In the genomic region with DNA sequence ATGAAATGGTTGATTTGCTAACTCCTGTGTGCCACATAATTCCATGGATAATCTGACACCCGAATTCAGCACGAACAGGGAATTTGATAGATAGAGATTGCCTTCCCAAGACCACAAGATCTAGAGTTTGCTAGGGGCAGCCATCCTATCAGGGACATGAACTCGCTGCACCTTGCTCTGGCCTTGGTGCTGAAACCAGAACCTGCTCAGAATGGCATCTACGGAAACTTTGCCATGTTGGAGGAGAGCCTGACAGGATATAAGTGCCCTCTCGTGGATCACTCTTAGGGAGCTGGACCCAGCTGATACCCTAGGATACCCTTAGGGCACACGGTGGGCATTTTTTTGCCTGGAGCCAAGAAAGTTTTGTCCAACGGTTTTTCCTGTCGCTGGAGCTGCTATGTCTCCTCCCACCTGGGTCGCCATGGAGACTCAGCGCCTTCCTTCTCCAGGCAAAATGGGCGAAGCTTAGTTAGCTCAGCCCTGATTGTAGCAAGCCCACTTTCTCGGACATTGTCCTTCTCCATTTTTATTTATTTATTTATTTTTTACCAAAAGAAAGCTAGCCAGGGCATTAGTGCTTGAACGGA, we compare ENCODE assay signal across 11 mouse cellular contexts. TPM values are rescaled to one million over a fixed set of nuclear protein-coding genes. Genes with fewer than 3 reads are reported as not detected.
DNase-seq lines count a peak whose midpoint lies in the region; ATAC-seq and TF ChIP-seq lines count a peak whose summit lies in the region.
"Had no signal": no experiment of that assay in that cellular context is flagged by ENCODE, and none has a peak within 500 bp of the region (broad histone marks: within the 10 kb centered on the region; RNA-seq: fewer than 3 reads in every experiment).

No protein-coding gene starts in this region.

- peak; percentile 20; the same call in 1 of the 2 replicates for TF ChIP-seq CTCF in heart, postnatal 0 days (IDR thresholded peaks at IDR 0.05; ENCODE audit: low read depth)

- no peak overlapping the region for H3K9ac ChIP-seq in heart, postnatal 0 days (replicated peaks; ENCODE audit: low read depth, low read length)
- peak overlapping the region; percentile 34 for H3K9ac ChIP-seq in neural tube, embryonic 15.5 days (replicated peaks)
- H3K9ac ChIP-seq: liver, embryonic 13.5 days; stomach, embryonic 15.5 days had no signal

- intact Hi-C loops in left cerebral cortex, postnatal 36 days (cut with DNase I): loop anchor here (2.0 to 5.0 kb wide), 5 partner anchors 63 to 213 kb away; no protein-coding TSS in a partner anchor

- H3K4me3 ChIP-seq in heart, postnatal 0 days (ENCODE audit: low read depth, low read length): no peak overlapping the region
- H3K4me3 ChIP-seq in neural tube, embryonic 15.5 days (replicated peaks): peak overlapping the region; percentile 60
- H3K4me3 ChIP-seq: erythroblast, embryonic 14.5 days; liver, embryonic 13.5 days; stomach, embryonic 15.5 days had no signal

- H3K27me3 ChIP-seq in heart, postnatal 0 days (ENCODE audit: control insufficient read depth, insufficient read depth, low read length): peaks cover 31% of the 10 kb centered on the region
- peaks cover 12% of the 10 kb centered on the region; the same call in 1 of the 2 replicates for H3K27me3 ChIP-seq in neural tube, embryonic 15.5 days (replicated peaks)

- no peaks in the 10 kb centered on the region for H3K4me1 ChIP-seq in heart, postnatal 0 days (ENCODE audit: control insufficient read depth, insufficient read depth)
- H3K4me1 ChIP-seq in neural tube, embryonic 15.5 days: peaks cover 60% of the 10 kb centered on the region
- H3K4me1 ChIP-seq: liver, embryonic 13.5 days; stomach, embryonic 15.5 days had no signal

- H3K9me3 ChIP-seq in heart, postnatal 0 days (replicated peaks; ENCODE audit: control insufficient read depth, low read length): no peaks in the 10 kb centered on the region
- H3K9me3 ChIP-seq in neural tube, embryonic 15.5 days (replicated peaks): no peaks in the 10 kb centered on the region
- H3K9me3 ChIP-seq: liver, embryonic 13.5 days; stomach, embryonic 15.5 days had no signal

- no peak overlapping the region for H3K4me2 ChIP-seq in heart, postnatal 0 days (ENCODE audit: low read depth, low read length)
- H3K4me2 ChIP-seq in neural tube, embryonic 15.5 days: peak overlapping the region; percentile 71
- H3K4me2 ChIP-seq: liver, embryonic 13.5 days; stomach, embryonic 15.5 days had no signal

- TF ChIP-seq EP300 in heart, postnatal 0 days (IDR thresholded peaks at IDR 0.05; ENCODE audit: low read depth): no peak

- WGBS in heart, postnatal 0 days: 18% methylated on average over 13 of the region's 13 CpGs
- WGBS in neural tube, embryonic 15.5 days: 10% methylated on average over 13 of the region's 13 CpGs

- peak; percentile 17 to 60 for DNase-seq in adrenal gland, adult (ENCODE audit: inconsistent age in 2 of 2, low spot score in 1 of 2)
- DNase-seq in adrenal gland, adult 18-20 months (ENCODE audit: low spot score in 2 of 2): no peak
- peak; percentile 42 for DNase-seq in 3T3-L1 (ENCODE audit: low read depth, low spot score)
- peak; percentile 42 for DNase-seq in cerebellum, adult 9-10 months
- DNase-seq in heart, postnatal 0 days (ENCODE audit: low spot score): peak; percentile 49
- DNase-seq in left cerebral cortex, postnatal 36 days (ENCODE audit: low spot score in 2 of 2): peak; percentile 53 to 65
- DNase-seq in urinary bladder, postnatal 25 days (ENCODE audit: low spot score): no peak
- DNase-seq: liver, embryonic 13.5 days had no signal

- no peaks in the 10 kb centered on the region for H3K36me3 ChIP-seq in heart, postnatal 0 days (replicated peaks; ENCODE audit: control insufficient read depth, insufficient read depth, low read length)
- no peaks in the 10 kb centered on the region for H3K36me3 ChIP-seq in neural tube, embryonic 15.5 days
- H3K36me3 ChIP-seq: liver, embryonic 13.5 days; stomach, embryonic 15.5 days had no signal

- H3K27ac ChIP-seq in heart, postnatal 0 days (ENCODE audit: low read depth): no peak overlapping the region
- H3K27ac ChIP-seq in neural tube, embryonic 15.5 days (replicated peaks): no peak overlapping the region
- H3K27ac ChIP-seq: liver, embryonic 13.5 days; stomach, embryonic 15.5 days had no signal

- no peak for ATAC-seq in heart, postnatal 0 days (ENCODE audit: insufficient read depth, low read depth)
- no peak for ATAC-seq in neural tube, embryonic 15.5 days (ENCODE audit: low FRiP score)

RNA-seq across cellular contexts. Expression of a gene that starts 1.9 kb away (rescaled TPM):
- total RNA-seq in adrenal gland, adult 18-20 months (2021): 1 to 10 TPM in 1 of 2 experiments, under 1 TPM in 1; 0.93 to 1.2 TPM
- total RNA-seq in heart, postnatal 0 days (2014; rRNA removed; ENCODE audit: low replicate concordance): not detected in 2 replicates
- not detected in 2 replicates for polyA plus RNA-seq in heart, postnatal 0 days (2015; fragmentation: Nextera tagmentation; extraction: Ambion mirVana)
- 100 to 1,000 TPM in 1 of 2 experiments, 10 to 100 TPM in 1; 77.0 to 103 TPM for total RNA-seq in left cerebral cortex, postnatal 36 days (2021)
- 4.1 and 5.9 TPM in 2 replicates for polyA plus RNA-seq in neural tube, embryonic 15.5 days (2015; fragmentation: Nextera tagmentation; extraction: Ambion mirVana)
- polyA plus RNA-seq: liver, embryonic 13.5 days had no signal

Comparison
In these comparisons a context has a peak if more than half of its experiments do, and no peak if none do; other contexts are left out.
1. DNase-seq: peak in adrenal gland, adult (2 of 2), 3T3-L1 (single experiment), cerebellum, adult 9-10 months (single experiment), heart, postnatal 0 days (single experiment) and left cerebral cortex, postnatal 36 days (2 of 2); none in adrenal gland, adult 18-20 months (0 of 2) and urinary bladder, postnatal 25 days (single experiment).
2. RNA of a gene that starts 1.9 kb away (total RNA-seq): 77.0 to 103 TPM in left cerebral cortex, postnatal 36 days; 0.93 to 1.2 TPM in adrenal gland, adult 18-20 months and not detected in heart, postnatal 0 days; every median in the first group is over 10 times any median in the second.